Mouse (Mus musculus): ENCODE results near the gene Clpb.
A peak's percentile ranks its signal among the peaks of the same experiment; 100 is the strongest.

The Clpb gene

DNA sequence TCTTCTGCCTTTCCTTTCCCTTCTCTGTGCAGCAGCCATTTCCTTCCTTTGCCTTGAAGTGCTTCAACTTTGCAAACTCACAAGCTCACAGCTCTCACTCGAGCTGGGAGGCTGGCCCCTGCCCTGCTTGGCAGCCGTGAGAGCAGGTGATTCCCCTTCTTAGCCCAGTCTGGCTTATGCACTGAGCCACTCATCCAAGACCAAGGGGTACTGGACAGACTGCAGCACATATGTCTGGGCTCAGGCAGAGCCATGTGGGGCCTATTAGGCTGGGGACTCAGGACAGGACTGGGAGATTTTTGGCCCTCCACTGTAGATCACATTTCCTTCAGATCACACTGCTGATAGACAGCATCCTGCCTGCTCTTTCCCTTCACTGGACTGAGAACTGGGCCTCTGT is 10.1 kb downstream of the Clpb start:
- no peak for DNase-seq (ENCODE audit: low spot score in 2 of 2)

DNA sequence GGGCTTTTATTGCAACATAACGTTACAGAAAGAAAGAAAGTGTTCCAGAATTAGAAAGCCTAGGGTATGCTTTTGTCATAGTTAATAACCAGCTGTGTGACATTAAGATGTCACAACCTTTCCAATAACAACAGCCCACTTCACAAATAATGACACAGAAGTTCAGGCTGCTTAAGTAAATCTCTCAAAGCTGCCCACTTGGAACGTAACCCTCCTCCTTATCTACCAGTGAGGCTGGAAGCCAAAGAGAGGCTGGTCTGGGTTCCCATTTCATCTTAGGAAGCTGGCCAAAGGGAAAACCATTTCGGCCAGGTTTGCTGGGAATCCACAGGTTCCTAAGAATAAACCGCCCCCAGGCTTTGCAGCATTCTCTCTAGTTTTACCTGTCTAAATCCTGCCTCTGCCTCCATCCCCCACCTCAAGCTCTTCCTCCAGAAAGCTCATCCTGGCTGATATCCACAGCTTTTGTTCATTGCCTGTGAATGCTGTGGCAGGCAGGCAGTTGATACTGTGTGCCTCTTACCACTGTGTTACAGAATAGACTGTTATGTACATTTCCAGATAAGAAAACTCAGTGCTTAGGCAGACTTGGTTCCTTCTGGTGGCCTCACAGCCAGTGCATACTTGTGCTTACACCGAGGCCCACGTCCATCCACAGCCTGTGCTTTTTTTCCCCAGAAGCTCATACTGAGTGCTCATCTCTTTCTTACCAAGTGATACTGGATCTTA is 12.8 kb downstream of the Clpb start:
- DNase-seq (ENCODE audit: low spot score in 2 of 2) = no peak

- no peak for DNase-seq (ENCODE audit: low spot score in 2 of 2)
These were observed 13.4 kb downstream of the Clpb start for GRCm38 (mm10) chr7:101676762-101677308.

- DNase-seq (ENCODE audit: low spot score in 2 of 2) = peak; percentile 66 to 80
These were observed 16.2 kb downstream of the Clpb start for GRCm38 (mm10) chr7:101679591-101679990.

- no peak for DNase-seq (ENCODE audit: low spot score in 2 of 2)
These were observed 17.5 kb downstream of the Clpb start for GRCm38 (mm10) chr7:101680961-101681360.

DNA sequence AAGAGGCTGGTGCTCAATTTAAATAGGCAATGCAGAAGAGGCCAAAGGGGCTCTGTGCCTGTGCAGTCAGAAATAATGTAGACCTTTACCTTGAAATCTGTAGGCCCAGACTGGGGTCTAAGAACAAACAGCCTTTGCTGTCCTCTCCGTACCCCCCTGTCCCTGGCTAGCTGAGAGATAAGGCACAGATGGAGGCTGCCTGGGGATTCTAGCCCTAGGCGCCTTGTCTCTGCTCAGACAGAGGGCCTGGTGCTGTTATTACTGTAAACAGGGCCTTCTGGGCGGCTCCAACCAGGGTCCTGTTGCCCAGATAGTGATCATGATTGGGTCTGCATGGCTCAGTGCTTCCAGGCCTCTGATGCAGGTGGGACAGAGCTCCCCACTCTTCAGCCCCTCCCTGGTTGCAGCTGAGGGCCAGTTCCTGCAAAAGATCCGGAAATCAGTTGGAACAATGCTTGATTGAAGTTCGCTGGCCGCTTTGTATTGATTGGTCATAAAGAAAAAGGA is 18.2 kb downstream of the Clpb start:
- DNase-seq (ENCODE audit: low spot score in 2 of 2) = no peak

- no peak for DNase-seq (ENCODE audit: low spot score in 2 of 2)
These were observed 19.5 kb downstream of the Clpb start for GRCm38 (mm10) chr7:101682886-101683285.

GRCm38 (mm10) chr7:101683976-101684630 is 20.7 kb downstream of the Clpb start:
- no peak for DNase-seq (ENCODE audit: low spot score in 2 of 2)

GRCm38 (mm10) chr7:101684671-101685070 is 21.2 kb downstream of the Clpb start:
- DNase-seq (ENCODE audit: low spot score in 2 of 2) = no peak

- no peak for DNase-seq (ENCODE audit: low spot score in 2 of 2)
These were observed 23.7 kb downstream of the Clpb start for GRCm38 (mm10) chr7:101687144-101687543.

- DNase-seq (ENCODE audit: low spot score in 2 of 2) = no peak
These were observed 27.0 kb downstream of the Clpb start for GRCm38 (mm10) chr7:101690471-101690870.

- DNase-seq (ENCODE audit: low spot score in 2 of 2) = no peak
These were observed 28.4 kb downstream of the Clpb start for GRCm38 (mm10) chr7:101691863-101692262.

DNA sequence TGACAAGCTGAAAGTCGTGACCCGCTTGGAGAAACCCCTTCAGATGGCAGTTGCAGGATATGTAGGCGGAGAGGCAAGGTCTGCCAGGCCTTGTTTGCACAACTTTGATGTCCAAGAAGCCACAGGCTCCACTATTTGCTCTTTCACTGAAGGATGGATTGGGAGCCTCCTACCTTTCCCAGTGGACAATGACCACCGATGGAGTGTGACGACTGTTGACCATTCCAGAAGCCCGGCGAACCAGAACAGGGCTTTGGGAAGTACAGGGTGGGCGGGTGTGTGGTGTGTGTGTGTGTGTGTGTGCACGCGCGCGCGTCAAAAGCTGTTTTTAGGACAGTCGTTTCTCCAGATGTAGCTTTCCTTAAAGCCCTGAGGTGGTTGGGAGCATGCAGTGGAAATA is 29.0 kb downstream of the Clpb start:
- no peak for DNase-seq (ENCODE audit: low spot score in 2 of 2)

GRCm38 (mm10) chr7:101695483-101695882 is 32.0 kb downstream of the Clpb start:
- DNase-seq (ENCODE audit: low spot score in 2 of 2) = no peak

GRCm38 (mm10) chr7:101696931-101697723 is 33.7 kb downstream of the Clpb start:
- DNase-seq (ENCODE audit: low spot score in 2 of 2) = no peak

DNA sequence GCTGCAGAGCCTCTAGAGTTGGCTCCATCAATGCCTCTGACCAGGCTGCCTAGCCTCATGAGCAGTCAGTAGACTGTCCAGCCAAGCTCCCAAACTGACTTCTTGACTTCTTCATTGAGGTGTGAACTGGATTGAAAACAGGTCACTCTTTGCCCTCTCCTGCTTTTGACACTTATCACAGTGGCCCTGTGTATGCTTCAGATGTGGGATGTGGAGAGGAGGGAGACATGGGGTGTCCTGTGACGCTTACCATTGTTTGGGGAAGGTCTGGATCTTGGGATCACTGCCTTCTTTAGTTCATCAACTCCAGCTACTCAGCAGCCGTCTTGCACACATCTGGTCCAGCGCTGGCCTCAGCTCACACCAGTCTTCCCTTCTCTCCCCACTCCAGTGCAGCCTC is 36.9 kb downstream of the Clpb start:
- DNase-seq (ENCODE audit: low spot score in 2 of 2) = no peak

DNA sequence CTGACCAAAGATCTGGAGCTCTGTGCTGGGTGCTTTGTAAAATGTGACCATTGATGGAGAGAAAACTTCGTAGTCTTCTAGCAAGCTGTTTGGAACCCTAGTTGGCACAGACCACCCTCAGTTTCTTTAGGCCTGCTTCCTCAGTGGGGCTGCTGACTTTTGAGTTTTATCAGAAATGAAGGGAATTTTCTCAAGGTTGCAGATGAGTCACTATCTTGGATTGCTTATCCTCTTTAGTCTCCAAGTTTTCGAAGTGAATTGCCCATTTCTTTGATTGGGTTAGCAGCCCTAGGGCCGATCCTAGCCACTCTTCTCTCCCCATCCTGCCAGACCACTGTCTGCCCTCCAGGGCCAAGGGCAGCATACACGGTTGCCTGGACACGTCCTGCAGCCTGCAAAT is 39.3 kb downstream of the Clpb start:
- no peak for DNase-seq (ENCODE audit: low spot score in 2 of 2)

GRCm38 (mm10) chr7:101709586-101709985 is 46.2 kb downstream of the Clpb start:
- no peak for DNase-seq (ENCODE audit: low spot score in 2 of 2)

DNA sequence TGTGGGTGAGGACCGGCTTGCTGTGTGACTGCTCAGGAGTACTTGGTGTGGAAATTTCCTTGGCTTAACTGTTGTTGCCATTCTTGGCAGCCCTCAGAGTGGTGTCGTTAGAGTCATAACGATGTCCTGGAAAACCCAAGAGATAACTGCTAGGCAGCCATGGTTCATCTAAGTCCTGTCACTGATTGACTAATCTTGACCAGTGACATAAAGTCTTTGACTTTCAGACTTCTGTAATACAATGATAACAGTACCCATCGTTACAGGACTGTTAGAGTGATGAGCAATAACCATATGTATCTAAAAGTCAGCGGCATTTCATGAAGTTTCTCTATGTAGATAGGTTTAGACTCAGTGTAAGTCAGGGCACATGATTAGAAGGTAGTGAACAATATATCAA is 46.8 kb downstream of the Clpb start:
- no peak for DNase-seq (ENCODE audit: low spot score in 2 of 2)

GRCm38 (mm10) chr7:101713828-101714400 is 50.5 kb downstream of the Clpb start:
- no peak for DNase-seq (ENCODE audit: low spot score in 2 of 2)

DNA sequence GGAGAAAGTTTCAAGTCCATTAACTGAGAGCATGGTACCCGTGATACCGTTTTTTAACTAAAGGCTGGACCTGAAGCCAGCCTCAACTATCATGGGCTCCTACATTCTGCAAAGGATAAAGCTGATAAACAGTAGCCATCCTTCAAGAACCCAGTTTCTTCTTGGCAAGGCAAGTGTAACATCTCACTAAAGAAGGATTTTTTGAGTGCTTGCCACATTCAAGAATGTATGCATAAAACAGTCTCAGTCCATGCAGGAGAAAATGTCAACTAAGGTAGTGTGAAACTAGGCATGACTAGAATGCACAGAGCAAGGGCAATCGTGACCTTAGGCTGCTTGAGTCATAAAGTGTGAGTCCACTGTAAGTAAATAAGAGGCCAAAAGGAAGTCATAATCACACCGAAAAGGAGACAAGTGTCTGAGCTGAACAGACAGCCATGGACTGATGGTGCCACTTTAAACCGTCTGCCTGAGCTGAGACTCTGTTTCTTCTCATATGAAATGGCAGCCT is 51.7 kb downstream of the Clpb start:
- DNase-seq (ENCODE audit: low spot score in 2 of 2) = no peak

- DNase-seq (ENCODE audit: low spot score in 2 of 2) = no peak
These were observed 56.9 kb downstream of the Clpb start for GRCm38 (mm10) chr7:101720356-101720755.

Measured in urinary bladder, postnatal 4 days (tissue).